Comparison of ENCODE assay signal across 9 mouse cellular contexts in the genomic region with DNA sequence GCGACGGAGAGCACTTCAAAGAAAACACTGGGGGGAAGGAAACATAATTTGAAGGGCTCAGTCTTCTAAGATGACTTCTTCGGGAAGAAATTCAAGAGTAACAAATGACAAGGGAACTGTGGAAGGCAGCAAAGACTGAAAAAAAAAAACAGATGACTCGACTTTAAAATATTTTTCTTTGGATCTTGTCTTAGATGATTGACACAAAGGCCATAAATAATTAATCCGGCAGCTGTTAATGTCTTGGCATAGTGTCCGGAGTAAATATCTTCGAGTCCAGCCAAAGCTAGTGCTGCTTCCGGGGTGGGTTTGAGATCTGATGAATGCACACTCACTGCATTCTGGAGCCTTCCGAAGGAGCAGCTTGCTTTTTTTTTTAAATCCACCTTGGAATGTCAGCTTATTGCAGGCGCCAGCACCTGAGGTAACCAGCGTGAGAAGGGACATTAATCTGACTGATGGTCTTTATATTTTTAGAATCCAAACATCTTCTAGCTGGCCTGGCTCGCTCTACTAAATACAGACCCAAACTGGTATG. TPM values are rescaled to one million over a fixed set of nuclear protein-coding genes. Genes with fewer than 3 reads are reported as not detected.
DNase-seq lines count a peak whose midpoint lies in the region; ATAC-seq and TF ChIP-seq lines count a peak whose summit lies in the region.
"Had no signal": no experiment of that assay in that cellular context is flagged by ENCODE, and none has a peak within 500 bp of the region (broad histone marks: within the 10 kb centered on the region; RNA-seq: fewer than 3 reads in every experiment).

No protein-coding gene starts in this region.

- H3K27ac ChIP-seq in gastrocnemius, adult 2 months = peak overlapping the region; percentile 67; the same call in 1 of the 2 replicates
- no peak overlapping the region for H3K27ac ChIP-seq in heart, embryonic 16.5 days (ENCODE audit: low read length)
- H3K27ac ChIP-seq in liver, embryonic 14.5 days = no peak overlapping the region

- H3K9me3 ChIP-seq in heart, embryonic 16.5 days (replicated peaks; ENCODE audit: control insufficient read depth, low read length) = 0 out of 2 replicates have a peak, but pooled peaks cover 3% of the 10 kb centered on the region
- H3K9me3 ChIP-seq in liver, embryonic 14.5 days (ENCODE audit: control insufficient read depth, low read length) = no peaks in the 10 kb centered on the region

- TF ChIP-seq CTCF in gastrocnemius, adult 2 months (IDR thresholded peaks at IDR 0.05) = no peak
- TF ChIP-seq CTCF in liver, embryonic 14.5 days (IDR thresholded peaks at IDR 0.05; ENCODE audit: low read depth) = no peak

- WGBS in heart, embryonic 16.5 days = 29% methylated on average over 12 of the region's 12 CpGs
- 31% methylated on average over 12 of the region's 12 CpGs for WGBS in liver, embryonic 14.5 days (ENCODE audit: insufficient replicate concordance)

- H3K36me3 ChIP-seq in heart, embryonic 16.5 days (ENCODE audit: control insufficient read depth, insufficient read depth) = no peaks in the 10 kb centered on the region
- no peaks in the 10 kb centered on the region for H3K36me3 ChIP-seq in liver, embryonic 14.5 days (replicated peaks; ENCODE audit: control insufficient read depth, insufficient read depth, low read depth)

- intact Hi-C loops in gastrocnemius, adult 2 months (cut with DNase I) = no loop called here
- intact Hi-C loops in gastrocnemius, postnatal 14 days (cut with DNase I; ENCODE audit: low total_unique reads) = no loop called here

- H3K9ac ChIP-seq in heart, embryonic 16.5 days (ENCODE audit: low read length) = peak overlapping the region; percentile 72
- H3K9ac ChIP-seq in liver, embryonic 14.5 days (replicated peaks) = no peak overlapping the region

- H3K4me3 ChIP-seq in gastrocnemius, adult 2 months = peak overlapping the region; percentile 77
- peak overlapping the region; percentile 67 for H3K4me3 ChIP-seq in heart, embryonic 16.5 days (ENCODE audit: low read length)
- H3K4me3 ChIP-seq in liver, embryonic 14.5 days (ENCODE audit: insufficient read depth in 1 of 2, low read depth in 2 of 2, low read length in 2 of 2) = no peak overlapping the region

- 0 out of 2 replicates have a peak, but pooled peaks cover 2% of the 10 kb centered on the region for H3K4me1 ChIP-seq in heart, embryonic 16.5 days (ENCODE audit: control insufficient read depth, insufficient read depth, low read length)
- H3K4me1 ChIP-seq in liver, embryonic 14.5 days (replicated peaks; ENCODE audit: control insufficient read depth in 2 of 2, insufficient read depth in 2 of 2, low read length in 1 of 2) = no peaks in the 10 kb centered on the region

- H3K27me3 ChIP-seq in heart, embryonic 16.5 days (ENCODE audit: control insufficient read depth, insufficient read depth, low read length) = peaks cover 35% of the 10 kb centered on the region
- peaks cover 32% of the 10 kb centered on the region for H3K27me3 ChIP-seq in liver, embryonic 14.5 days (ENCODE audit: control insufficient read depth, insufficient read depth, low read length)

- no peak for TF ChIP-seq EP300 in liver, embryonic 14.5 days (IDR thresholded peaks at IDR 0.05; ENCODE audit: low read depth)

- peak overlapping the region; percentile 100 for H3K4me2 ChIP-seq in heart, embryonic 16.5 days (ENCODE audit: low read depth, low read length)
- peak overlapping the region; percentile 49; the same call in 1 of the 2 replicates for H3K4me2 ChIP-seq in liver, embryonic 14.5 days (ENCODE audit: low read depth)

- no peak for DNase-seq in gastrocnemius, adult 2 months
- no peak for DNase-seq in gastrocnemius, postnatal 14 days
- peak; percentile 42 for DNase-seq in brain, adult 2 months (ENCODE audit: low read depth, low spot score)
- no peak for DNase-seq in liver, embryonic 14.5 days (ENCODE audit: low read depth in 3 of 3, low spot score in 3 of 3)
- DNase-seq in gastrocnemius, adult 8-10 months (ENCODE audit: low spot score in 2 of 2) = no peak
- no peak for DNase-seq in spleen, adult 12 weeks (ENCODE audit: low spot score)
- no peak for DNase-seq in urinary bladder, postnatal 10 days (ENCODE audit: low spot score)
- DNase-seq: thymus, adult 18-20 months had no signal

- no peak for ATAC-seq in heart, embryonic 16.5 days (replicated peaks; ENCODE audit: extremely low read depth, insufficient read depth, low FRiP score)
- no peak for ATAC-seq in liver, embryonic 14.5 days (ENCODE audit: insufficient read depth)

RNA-seq across cellular contexts. Expression of a gene that starts 2.0 kb away (rescaled TPM):
- 1 to 10 TPM; 2.5 to 8.4 TPM for total RNA-seq in gastrocnemius, adult 2 months (2021)
- 1 to 10 TPM; 3.7 to 4.4 TPM for total RNA-seq in gastrocnemius, postnatal 14 days (2021)
- polyA plus RNA-seq in heart, embryonic 16.5 days (2015; fragmentation: Nextera tagmentation; extraction: Ambion mirVana) = 3.8 and 4.0 TPM in 2 replicates
- 2.2 and 2.8 TPM in 2 replicates for polyA plus RNA-seq in liver, embryonic 14.5 days (2012; rRNA removed)
- 2.8 and 3.8 TPM in 2 replicates for polyA plus RNA-seq in liver, embryonic 14.5 days (2014; fragmentation: Nextera tagmentation; extraction: Ambion mirVana)
- 1 to 10 TPM; 2.5 to 4.7 (median 4.0) TPM for total RNA-seq in gastrocnemius, adult 8-10 months (2022)

Comparison
In these comparisons a context has a peak if more than half of its experiments do, and no peak if none do; other contexts are left out.
1. H3K4me3 ChIP-seq: peak in gastrocnemius, adult 2 months (single experiment) and heart, embryonic 16.5 days (single experiment); none in liver, embryonic 14.5 days (0 of 2).